13 mouse cellular contexts compared by ENCODE assay signal in genomic region chr14:55338500-55338899, GRCm38 (mm10).
DNase-seq lines count a peak whose midpoint lies in the region; ATAC-seq lines count a peak whose summit lies in the region.
"Had no signal": no experiment of that assay in that cellular context is flagged by ENCODE, and none has a peak within 500 bp of the region (broad histone marks: within the 10 kb centered on the region; RNA-seq: fewer than 3 reads in every experiment).

No protein-coding gene starts in this region.

- H3K27me3 ChIP-seq in heart, embryonic 16.5 days (ENCODE audit: control insufficient read depth, insufficient read depth, low read length), result no peaks in the 10 kb centered on the region

- ATAC-seq in heart, embryonic 16.5 days (replicated peaks; ENCODE audit: extremely low read depth, insufficient read depth, low FRiP score), result no peak
- ATAC-seq: activated CD4-positive, CD25-positive, alpha-beta regulatory T cell, adult 4 months; intestine, embryonic 16.5 days had no signal

- peak; percentile 83 for DNase-seq in cerebellum, adult 9-10 months
- no peak for DNase-seq in cerebellum, adult 11 months
- DNase-seq in heart, adult 11 months, result no peak
- DNase-seq in lung, postnatal 36 days, result peak; percentile 15
- DNase-seq in lung, postnatal 10 days, result no peak
- DNase-seq in retina, postnatal 1 day, result peak; percentile 11
- no peak for DNase-seq in thymus, postnatal 10 days (ENCODE audit: low spot score in 2 of 2)
- DNase-seq: B cell, adult 2 months; kidney, postnatal 36 days had no signal

- H3K4me3 ChIP-seq in heart, embryonic 16.5 days (ENCODE audit: low read length), result no peak overlapping the region

- peaks cover 19% of the 10 kb centered on the region for H3K4me1 ChIP-seq in heart, embryonic 16.5 days (ENCODE audit: control insufficient read depth, insufficient read depth, low read length)

- H3K36me3 ChIP-seq in heart, embryonic 16.5 days (ENCODE audit: control insufficient read depth, insufficient read depth), result no peaks in the 10 kb centered on the region
- H3K36me3 ChIP-seq: G1E had no signal

- H3K4me2 ChIP-seq in heart, embryonic 16.5 days (ENCODE audit: low read depth, low read length), result no peak overlapping the region

- H3K9me3 ChIP-seq in heart, embryonic 16.5 days (replicated peaks; ENCODE audit: control insufficient read depth, low read length), result no peaks in the 10 kb centered on the region
- H3K9me3 ChIP-seq: G1E had no signal

- peak overlapping the region; percentile 70; the same call in 1 of the 2 replicates for H3K27ac ChIP-seq in heart, embryonic 16.5 days (ENCODE audit: low read length)

- no peak overlapping the region for H3K9ac ChIP-seq in heart, embryonic 16.5 days (ENCODE audit: low read length)

- 20% methylated on average over 7 of the region's 7 CpGs for WGBS in heart, embryonic 16.5 days

Comparison
In these comparisons a context has a peak if more than half of its experiments do, and no peak if none do; other contexts are left out.
1. DNase-seq: peak in cerebellum, adult 9-10 months (single experiment), lung, postnatal 36 days (single experiment) and retina, postnatal 1 day (single experiment); none in cerebellum, adult 11 months (single experiment), heart, adult 11 months (single experiment), lung, postnatal 10 days (single experiment) and thymus, postnatal 10 days (0 of 2).